Mouse (Mus musculus): ENCODE data around the gene Ly6g5c. TPM values are rescaled to one million over a fixed set of nuclear protein-coding genes. Genes with fewer than 3 reads are reported as not detected.
A peak's percentile ranks its signal among the peaks of the same experiment; 100 is the strongest.

Gene Ly6g5c
- polyA plus RNA-seq, 1 experiment, result not detected

DNA sequence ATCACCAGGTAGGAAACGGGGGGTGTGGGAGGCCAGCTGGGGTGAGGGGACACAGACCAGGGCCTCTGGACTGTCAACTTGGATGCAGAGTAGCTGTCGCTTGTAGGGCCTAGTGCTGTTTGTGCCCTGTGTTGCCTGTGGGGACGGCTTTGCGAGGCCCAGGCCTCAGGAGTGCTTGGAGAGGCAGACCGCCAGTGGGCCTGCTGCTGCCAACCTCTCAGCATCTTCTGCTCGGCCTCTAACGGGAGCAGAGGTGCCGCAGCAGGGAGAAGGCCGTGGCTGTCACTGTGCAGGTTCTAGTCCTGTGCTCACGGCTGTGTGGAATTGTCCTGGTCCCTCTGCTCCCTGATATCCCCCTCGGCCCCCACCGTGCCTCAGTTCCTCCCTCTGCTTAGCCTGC is 11.5 kb upstream of the Ly6g5c start:
- TF ChIP-seq REST (IDR thresholded peaks at IDR 0.05; ENCODE audit: insufficient read depth, insufficient read length), result no peak
- no peak for TF ChIP-seq USF1 (IDR thresholded peaks at IDR 0.05; ENCODE audit: low read depth)
- no peak for TF ChIP-seq SRF (IDR thresholded peaks at IDR 0.05; ENCODE audit: control insufficient read depth, insufficient read length, low read depth)
- no peak for TF ChIP-seq MYOD1 (IDR thresholded peaks at IDR 0.05; ENCODE audit: control insufficient read depth in 1 of 3, insufficient read length in 2 of 3, low read depth in 2 of 3)
- TF ChIP-seq TCF12 (IDR thresholded peaks at IDR 0.05; ENCODE audit: insufficient read depth, poor library complexity, severe bottlenecking), result no peak
- TF ChIP-seq MAX (IDR thresholded peaks at IDR 0.05; ENCODE audit: low read depth), result no peak
- TF ChIP-seq TCF3 (IDR thresholded peaks at IDR 0.05; ENCODE audit: insufficient read length, low read depth), result no peak
- no peak for TF ChIP-seq E2F4 (IDR thresholded peaks at IDR 0.05; ENCODE audit: insufficient read depth)
- no peak for TF ChIP-seq MYOG (IDR thresholded peaks at IDR 0.05; ENCODE audit: control insufficient read depth in 1 of 3, insufficient read depth in 1 of 3, insufficient read length in 2 of 3, low read depth in 2 of 3)
- TF ChIP-seq POLR2AphosphoS2 (IDR thresholded peaks at IDR 0.05; ENCODE audit: insufficient read length, low read depth), result no peak
- TF ChIP-seq POLR2A (IDR thresholded peaks at IDR 0.05; ENCODE audit: insufficient read length, low read depth), result no peak
- TF ChIP-seq CEBPB (IDR thresholded peaks at IDR 0.05; ENCODE audit: insufficient read depth, poor library complexity, severe bottlenecking), result no peak
- H3K4me3 ChIP-seq, result no peak overlapping the region
- no peaks in the 10 kb centered on the region for H3K27me3 ChIP-seq (ENCODE audit: control insufficient read depth, insufficient read depth, insufficient read length)
- H3K36me3 ChIP-seq (ENCODE audit: control insufficient read depth, insufficient read depth), result peaks cover 4% of the 10 kb centered on the region
- no peaks in the 10 kb centered on the region for H3K79me2 ChIP-seq (ENCODE audit: control insufficient read depth, insufficient read depth)
- H3K4me2 ChIP-seq (ENCODE audit: low read depth), result no peak overlapping the region
- no peak overlapping the region for H3ac ChIP-seq (ENCODE audit: control insufficient read depth, insufficient read length)

DNA sequence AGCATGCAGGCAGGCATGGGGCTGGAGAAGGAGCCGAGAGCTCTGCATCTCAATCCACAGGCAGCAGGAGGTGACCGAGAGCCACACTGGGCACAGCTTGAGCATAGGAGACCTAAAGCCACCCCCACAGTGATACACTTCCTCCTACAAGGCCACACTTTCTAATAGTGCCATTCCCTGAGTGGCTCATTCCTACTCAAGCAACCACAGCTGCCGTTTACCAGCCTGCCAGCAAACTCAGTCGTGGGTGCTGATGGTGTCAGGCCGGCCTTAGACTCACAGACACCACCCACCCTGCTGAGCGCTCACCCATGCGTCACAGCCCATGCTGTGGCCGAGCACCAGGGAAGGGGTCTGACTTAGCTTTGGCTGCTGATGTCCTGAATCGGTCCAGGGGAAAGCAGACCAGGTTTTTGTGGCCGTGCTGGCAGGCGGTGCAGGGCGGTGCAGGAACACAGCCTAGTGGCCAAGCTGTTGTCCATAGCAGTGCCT is 10.9 kb upstream of the Ly6g5c start:
- H3K36me3 ChIP-seq (ENCODE audit: control insufficient read depth, insufficient read depth), result peaks cover 4% of the 10 kb centered on the region

GRCm38 (mm10) chr17:35100196-35100765 is 7.8 kb upstream of the Ly6g5c start:
- Histone ChIP-seq H3K36me3 (ENCODE audit: control insufficient read depth, insufficient read depth) (peaks cover 4% of the 10 kb centered on the region), H3ac (ENCODE audit: control insufficient read depth, insufficient read length) (no peak overlapping the region), H3K4me2 (ENCODE audit: low read depth) (no peak overlapping the region), H3K4me3 (no peak overlapping the region), H3K79me2 (ENCODE audit: control insufficient read depth, insufficient read depth) (no peaks in the 10 kb centered on the region), H3K27me3 (ENCODE audit: control insufficient read depth, insufficient read depth, insufficient read length) (no peaks in the 10 kb centered on the region)
- TF ChIP-seq E2F4 (IDR thresholded peaks at IDR 0.05; ENCODE audit: insufficient read depth), result no peak
- TF ChIP-seq MAX (IDR thresholded peaks at IDR 0.05; ENCODE audit: low read depth), result no peak

More for the DNA sequence above, 10.9 kb upstream of the Ly6g5c start:
- no peak overlapping the region for H3ac ChIP-seq (ENCODE audit: control insufficient read depth, insufficient read length)
- H3K79me2 ChIP-seq (ENCODE audit: control insufficient read depth, insufficient read depth), result no peaks in the 10 kb centered on the region
- no peaks in the 10 kb centered on the region for H3K27me3 ChIP-seq (ENCODE audit: control insufficient read depth, insufficient read depth, insufficient read length)
- H3K4me3 ChIP-seq, result no peak overlapping the region
- TF ChIP-seq REST (IDR thresholded peaks at IDR 0.05; ENCODE audit: insufficient read depth, insufficient read length), result no peak
- no peak for TF ChIP-seq CEBPB (IDR thresholded peaks at IDR 0.05; ENCODE audit: insufficient read depth, poor library complexity, severe bottlenecking)
- no peak overlapping the region for H3K4me2 ChIP-seq (ENCODE audit: low read depth)

DNA sequence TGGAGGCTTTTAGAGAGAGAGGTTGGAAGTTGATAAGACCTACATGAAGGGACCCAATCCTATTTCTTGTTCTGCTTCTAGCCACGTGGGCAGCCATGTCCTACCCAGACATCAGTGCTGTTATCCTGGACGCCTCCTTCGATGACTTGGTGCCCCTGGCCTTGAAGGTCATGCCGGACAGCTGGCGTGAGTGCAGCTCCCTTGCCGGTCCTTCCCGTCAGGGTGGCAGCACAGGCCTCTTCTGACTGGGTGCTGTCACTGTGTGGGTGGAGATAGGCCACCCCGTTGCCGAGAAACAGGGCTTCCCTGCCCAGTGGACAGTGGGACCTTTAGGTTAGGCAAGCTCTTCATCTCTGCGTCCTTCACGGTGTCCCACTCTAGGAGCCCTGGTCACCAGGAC is 6.9 kb upstream of the Ly6g5c start:
- H3K79me2 ChIP-seq (ENCODE audit: control insufficient read depth, insufficient read depth), result no peaks in the 10 kb centered on the region
- no peaks in the 10 kb centered on the region for H3K27me3 ChIP-seq (ENCODE audit: control insufficient read depth, insufficient read depth, insufficient read length)
- no peak for TF ChIP-seq CEBPB (IDR thresholded peaks at IDR 0.05; ENCODE audit: insufficient read depth, poor library complexity, severe bottlenecking)
- TF ChIP-seq SRF (IDR thresholded peaks at IDR 0.05; ENCODE audit: control insufficient read depth, insufficient read length, low read depth), result no peak
- TF ChIP-seq TCF3 (IDR thresholded peaks at IDR 0.05; ENCODE audit: insufficient read length, low read depth), result no peak
- no peak for TF ChIP-seq USF1 (IDR thresholded peaks at IDR 0.05; ENCODE audit: low read depth)
- TF ChIP-seq TCF12 (IDR thresholded peaks at IDR 0.05; ENCODE audit: insufficient read depth, poor library complexity, severe bottlenecking), result no peak
- no peak for TF ChIP-seq REST (IDR thresholded peaks at IDR 0.05; ENCODE audit: insufficient read depth, insufficient read length)
- TF ChIP-seq MYOG (IDR thresholded peaks at IDR 0.05; ENCODE audit: control insufficient read depth in 1 of 3, insufficient read depth in 1 of 3, insufficient read length in 2 of 3, low read depth in 2 of 3), result no peak
- TF ChIP-seq POLR2AphosphoS2 (IDR thresholded peaks at IDR 0.05; ENCODE audit: insufficient read length, low read depth), result no peak
- no peak for TF ChIP-seq E2F4 (IDR thresholded peaks at IDR 0.05; ENCODE audit: insufficient read depth)
- no peak for TF ChIP-seq POLR2A (IDR thresholded peaks at IDR 0.05; ENCODE audit: insufficient read length, low read depth)
- TF ChIP-seq MAX (IDR thresholded peaks at IDR 0.05; ENCODE audit: low read depth), result no peak
- no peak for TF ChIP-seq MYOD1 (IDR thresholded peaks at IDR 0.05; ENCODE audit: control insufficient read depth in 1 of 3, insufficient read length in 2 of 3, low read depth in 2 of 3)
- no peak overlapping the region for H3K4me2 ChIP-seq (ENCODE audit: low read depth)
- no peak overlapping the region for H3K4me3 ChIP-seq
- H3ac ChIP-seq (ENCODE audit: control insufficient read depth, insufficient read length), result no peak overlapping the region
- peaks cover 4% of the 10 kb centered on the region for H3K36me3 ChIP-seq (ENCODE audit: control insufficient read depth, insufficient read depth)

DNA sequence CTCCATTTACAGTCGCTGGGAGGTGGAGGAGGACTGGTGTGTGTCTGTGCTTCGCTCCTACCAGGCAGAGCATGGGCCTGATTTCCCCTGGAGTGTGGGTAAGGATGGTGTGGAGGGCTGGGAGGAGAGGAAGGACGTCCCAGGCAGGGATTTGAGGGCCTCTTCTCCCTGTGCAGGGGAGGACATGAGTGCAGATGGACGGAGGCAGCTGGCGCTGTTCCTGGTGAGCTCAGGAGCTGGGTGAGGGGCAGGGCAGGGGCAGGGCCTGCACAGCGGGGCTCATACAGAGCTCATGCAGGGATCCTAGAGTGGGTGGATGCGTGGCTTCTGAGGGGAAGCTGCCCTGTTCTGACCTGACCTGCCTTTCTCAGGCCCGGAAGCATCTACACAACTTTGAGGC is 5.8 kb upstream of the Ly6g5c start:
- H3K4me3 ChIP-seq, result no peak overlapping the region
- H3ac ChIP-seq (ENCODE audit: control insufficient read depth, insufficient read length), result no peak overlapping the region
- H3K4me2 ChIP-seq (ENCODE audit: low read depth), result no peak overlapping the region
- no peaks in the 10 kb centered on the region for H3K79me2 ChIP-seq (ENCODE audit: control insufficient read depth, insufficient read depth)
- peaks cover 4% of the 10 kb centered on the region for H3K36me3 ChIP-seq (ENCODE audit: control insufficient read depth, insufficient read depth)
- no peak for TF ChIP-seq REST (IDR thresholded peaks at IDR 0.05; ENCODE audit: insufficient read depth, insufficient read length)
- peak in 1 of 3 experiments; percentile 28 for TF ChIP-seq MYOD1 (IDR thresholded peaks at IDR 0.05; ENCODE audit: control insufficient read depth in 1 of 3, insufficient read length in 2 of 3, low read depth in 2 of 3)
- H3K27me3 ChIP-seq (ENCODE audit: control insufficient read depth, insufficient read depth, insufficient read length), result no peaks in the 10 kb centered on the region

Data from myocyte (in vitro differentiated cells).